Mouse (Mus musculus): Measurements from ENCODE around the gene Tepsin. TPM values are rescaled to one million over a fixed set of nuclear protein-coding genes. Genes with fewer than 3 reads are reported as not detected.
A peak's percentile ranks its signal among the peaks of the same experiment; 100 is the strongest.

Gene Tepsin
- polyA plus RNA-seq, 1 experiment from 2014 or later = 17.8 TPM

GRCm38 (mm10) chr11:120053846-120054245 is 44.7 kb downstream of the Tepsin start:
- WGBS = 89% methylated on average over 4 of the region's 4 CpGs
- Histone ChIP-seq H3K4me3 (no peak overlapping the region), H3K4me2 (no peak overlapping the region), H3K27ac (no peak overlapping the region), H3K4me1 (peaks cover 8% of the 10 kb centered on the region), H3K9me3 (no peaks in the 10 kb centered on the region), H3K36me3 (no peaks in the 10 kb centered on the region), H3K9ac (no peak overlapping the region), H3K27me3 (peaks cover 8% of the 10 kb centered on the region; the same call in 1 of the 2 replicates)
- no peak for ATAC-seq (ENCODE audit: insufficient number of reproducible peaks, low FRiP score, low TSS enrichment, low read depth)

DNA sequence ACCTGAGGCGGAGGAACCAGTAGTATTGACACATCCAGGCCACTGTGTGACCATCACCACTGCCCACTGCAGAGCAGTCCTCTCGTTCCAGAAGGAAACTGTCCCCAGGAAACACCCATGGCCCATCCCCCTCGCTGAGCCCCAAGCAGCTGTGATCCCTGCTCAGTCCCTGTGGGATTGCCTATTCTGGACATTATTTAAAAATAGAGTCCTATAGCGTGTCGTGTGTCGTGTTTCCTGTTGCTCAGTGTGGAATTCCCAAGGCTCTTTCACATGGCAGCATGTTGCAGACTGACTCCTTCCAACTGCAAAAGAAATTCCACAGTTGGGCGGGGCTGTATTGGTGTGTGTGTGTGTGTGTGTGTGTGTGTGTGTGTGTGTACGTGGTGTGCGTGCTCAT is 46.3 kb downstream of the Tepsin start:
- ATAC-seq (ENCODE audit: insufficient number of reproducible peaks, low FRiP score, low TSS enrichment, low read depth) = peak; percentile 59; the same call in 1 of the 2 replicates
- no peaks in the 10 kb centered on the region for H3K9me3 ChIP-seq
- H3K4me1 ChIP-seq = peaks cover 21% of the 10 kb centered on the region
- H3K9ac ChIP-seq = no peak overlapping the region
- H3K27ac ChIP-seq = no peak overlapping the region
- WGBS = 58% methylated on average over 9 of the region's 9 CpGs
- H3K27me3 ChIP-seq = peaks cover 24% of the 10 kb centered on the region
- H3K36me3 ChIP-seq = no peaks in the 10 kb centered on the region
- no peak overlapping the region for H3K4me3 ChIP-seq
- H3K4me2 ChIP-seq = no peak overlapping the region

- Histone ChIP-seq H3K9ac (no peak overlapping the region), H3K4me2 (no peak overlapping the region), H3K9me3 (no peaks in the 10 kb centered on the region), H3K4me3 (no peak overlapping the region), H3K27ac (no peak overlapping the region), H3K4me1 (peaks cover 30% of the 10 kb centered on the region), H3K36me3 (no peaks in the 10 kb centered on the region), H3K27me3 (peaks cover 31% of the 10 kb centered on the region)
- no peak for ATAC-seq (ENCODE audit: insufficient number of reproducible peaks, low FRiP score, low TSS enrichment, low read depth)
- WGBS = 47% methylated on average over 14 of the region's 14 CpGs
These were observed 47.3 kb downstream of the Tepsin start for GRCm38 (mm10) chr11:120051124-120051811.

- Histone ChIP-seq H3K9me3 (no peaks in the 10 kb centered on the region), H3K27ac (no peak overlapping the region), H3K9ac (no peak overlapping the region), H3K27me3 (peaks cover 33% of the 10 kb centered on the region), H3K36me3 (no peaks in the 10 kb centered on the region), H3K4me3 (no peak overlapping the region), H3K4me2 (no peak overlapping the region), H3K4me1 (peaks cover 41% of the 10 kb centered on the region)
- no peak for ATAC-seq (ENCODE audit: insufficient number of reproducible peaks, low FRiP score, low TSS enrichment, low read depth)
- WGBS = 86% methylated on average over 8 of the region's 8 CpGs
These were observed 49.5 kb downstream of the Tepsin start for GRCm38 (mm10) chr11:120049067-120049466.

GRCm38 (mm10) chr11:120048252-120048556 is 50.3 kb downstream of the Tepsin start:
- 5% methylated on average over 23 of the region's 23 CpGs for WGBS

DNA sequence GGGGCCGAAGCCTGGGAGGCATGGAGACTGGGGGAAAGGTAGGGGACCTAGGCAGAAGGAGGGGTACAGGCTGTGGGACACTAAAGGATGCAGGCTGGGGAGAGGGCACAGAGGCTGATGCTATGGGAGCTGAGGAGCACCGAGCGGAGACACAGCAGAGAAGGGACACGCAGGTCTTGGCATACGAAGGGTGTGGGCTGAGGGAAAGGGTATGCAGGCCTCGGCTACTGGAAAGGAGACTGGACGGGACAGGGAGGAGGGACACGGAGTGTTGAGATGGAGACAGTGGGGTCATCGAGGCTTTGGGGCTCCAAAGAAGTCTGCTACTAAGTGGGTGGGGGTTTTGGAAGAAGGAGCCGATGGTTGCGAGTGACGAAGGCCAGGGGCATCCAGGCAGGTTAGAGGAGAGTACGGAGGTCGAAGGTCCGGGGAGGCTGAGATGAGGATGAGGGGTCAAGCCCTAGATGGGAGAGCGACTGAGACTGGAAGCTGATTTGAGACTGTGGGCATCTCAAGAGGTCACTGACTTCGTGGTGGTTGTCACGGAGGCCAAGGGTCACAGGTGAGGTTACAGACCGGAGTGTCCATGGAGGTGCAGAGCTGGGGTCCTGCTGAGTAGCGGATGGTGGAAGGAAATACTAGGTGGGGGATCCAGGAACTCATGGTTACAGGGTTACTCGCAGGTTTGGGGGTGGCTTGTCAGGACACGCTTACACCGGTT is 50.8 kb downstream of the Tepsin start:
- H3K9me3 ChIP-seq = no peaks in the 10 kb centered on the region
- H3K27me3 ChIP-seq = peaks cover 33% of the 10 kb centered on the region
- peaks cover 41% of the 10 kb centered on the region for H3K4me1 ChIP-seq
- ATAC-seq (ENCODE audit: insufficient number of reproducible peaks, low FRiP score, low TSS enrichment, low read depth) = no peak
- no peak overlapping the region for H3K27ac ChIP-seq
- peak overlapping the region; percentile 62 for H3K4me3 ChIP-seq
- H3K4me2 ChIP-seq = peak overlapping the region; percentile 96
- 17% methylated on average over 23 of the region's 23 CpGs for WGBS
- H3K36me3 ChIP-seq = no peaks in the 10 kb centered on the region
- peak overlapping the region; percentile 58; the same call in 1 of the 2 replicates for H3K9ac ChIP-seq

More at GRCm38 (mm10) chr11:120048252-120048556, 50.3 kb downstream of the Tepsin start:
- Histone ChIP-seq H3K4me3 (peak overlapping the region; percentile 62), H3K4me1 (peaks cover 41% of the 10 kb centered on the region), H3K9ac (no peak overlapping the region), H3K27ac (no peak overlapping the region), H3K9me3 (no peaks in the 10 kb centered on the region), H3K36me3 (no peaks in the 10 kb centered on the region), H3K27me3 (peaks cover 33% of the 10 kb centered on the region), H3K4me2 (peak overlapping the region; percentile 96)
- no peak for ATAC-seq (ENCODE audit: insufficient number of reproducible peaks, low FRiP score, low TSS enrichment, low read depth)

- no peak within 1 kb of the TSS for H3K27ac ChIP-seq
- no peak for ATAC-seq (ENCODE audit: insufficient number of reproducible peaks, low FRiP score, low TSS enrichment, low read depth)
- H3K9me3 ChIP-seq = no peaks in the 10 kb centered on the region
- peaks cover 44% of the 10 kb centered on the region for H3K4me1 ChIP-seq
- WGBS = under 1% methylated on average over 63 of the region's 63 CpGs
- peak within 1 kb of the TSS; percentile 58 for H3K9ac ChIP-seq
- no peaks in the 10 kb centered on the region for H3K36me3 ChIP-seq
- H3K4me2 ChIP-seq = peak within 1 kb of the TSS; percentile 96
- H3K27me3 ChIP-seq = peaks cover 33% of the 10 kb centered on the region
- H3K4me3 ChIP-seq = peak within 1 kb of the TSS; percentile 62
These were observed 51.9 kb downstream of the Tepsin start, which contains the start of gene Aatk for GRCm38 (mm10) chr11:120046553-120047191. Gene Aatk (minus strand): TSS chr11:120047167.

DNA sequence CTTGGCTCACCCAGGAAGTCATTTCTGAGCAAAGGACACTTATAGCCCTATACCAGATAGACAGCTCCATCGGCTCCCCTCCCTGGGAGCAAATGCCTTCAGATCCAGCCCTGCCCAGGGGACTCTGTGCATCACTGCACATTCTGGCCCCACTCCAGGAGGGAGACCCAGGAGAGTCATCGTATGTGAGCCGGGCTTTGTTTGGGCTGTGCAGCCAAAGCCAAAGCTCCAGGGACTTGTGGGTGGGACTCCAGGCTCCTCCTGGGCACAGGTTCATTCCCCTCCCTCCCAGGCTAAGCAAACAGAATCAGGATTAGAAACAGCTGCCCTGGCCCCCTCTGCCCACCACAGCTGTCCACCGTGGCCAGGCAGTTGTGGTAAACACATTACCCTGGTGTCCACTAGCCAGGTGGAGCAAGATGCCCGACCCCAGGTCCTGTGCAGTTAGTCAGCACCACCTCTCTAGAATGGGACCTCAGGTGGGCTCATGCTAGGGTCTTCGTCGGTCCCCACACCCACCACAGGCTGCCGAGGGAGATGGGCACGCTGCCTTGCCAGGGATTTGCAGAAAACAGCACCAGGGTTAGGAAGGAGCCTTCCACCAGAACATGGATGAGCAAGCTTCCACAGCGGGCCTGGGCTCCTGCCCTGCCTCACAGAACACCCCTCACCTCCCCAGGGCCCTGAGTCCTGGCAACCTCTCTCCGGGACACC is 52.5 kb downstream of the Tepsin start:
- ATAC-seq (ENCODE audit: insufficient number of reproducible peaks, low FRiP score, low TSS enrichment, low read depth) = no peak
- Histone ChIP-seq H3K27ac (no peak overlapping the region), H3K4me2 (peak overlapping the region; percentile 96), H3K27me3 (peaks cover 33% of the 10 kb centered on the region), H3K36me3 (no peaks in the 10 kb centered on the region), H3K4me3 (peak overlapping the region; percentile 62), H3K4me1 (peaks cover 40% of the 10 kb centered on the region), H3K9ac (peak overlapping the region; percentile 58; the same call in 1 of the 2 replicates), H3K9me3 (no peaks in the 10 kb centered on the region)
- WGBS = 39% methylated on average over 11 of the region's 11 CpGs

GRCm38 (mm10) chr11:120045341-120045740 is 53.2 kb downstream of the Tepsin start:
- Histone ChIP-seq H3K27me3 (peaks cover 33% of the 10 kb centered on the region), H3K9ac (no peak overlapping the region), H3K4me1 (peaks cover 39% of the 10 kb centered on the region), H3K4me3 (no peak overlapping the region), H3K36me3 (no peaks in the 10 kb centered on the region), H3K4me2 (no peak overlapping the region), H3K9me3 (no peaks in the 10 kb centered on the region), H3K27ac (no peak overlapping the region)
- no peak for ATAC-seq (ENCODE audit: insufficient number of reproducible peaks, low FRiP score, low TSS enrichment, low read depth)
- WGBS = 54% methylated on average over 4 of the region's 4 CpGs

DNA sequence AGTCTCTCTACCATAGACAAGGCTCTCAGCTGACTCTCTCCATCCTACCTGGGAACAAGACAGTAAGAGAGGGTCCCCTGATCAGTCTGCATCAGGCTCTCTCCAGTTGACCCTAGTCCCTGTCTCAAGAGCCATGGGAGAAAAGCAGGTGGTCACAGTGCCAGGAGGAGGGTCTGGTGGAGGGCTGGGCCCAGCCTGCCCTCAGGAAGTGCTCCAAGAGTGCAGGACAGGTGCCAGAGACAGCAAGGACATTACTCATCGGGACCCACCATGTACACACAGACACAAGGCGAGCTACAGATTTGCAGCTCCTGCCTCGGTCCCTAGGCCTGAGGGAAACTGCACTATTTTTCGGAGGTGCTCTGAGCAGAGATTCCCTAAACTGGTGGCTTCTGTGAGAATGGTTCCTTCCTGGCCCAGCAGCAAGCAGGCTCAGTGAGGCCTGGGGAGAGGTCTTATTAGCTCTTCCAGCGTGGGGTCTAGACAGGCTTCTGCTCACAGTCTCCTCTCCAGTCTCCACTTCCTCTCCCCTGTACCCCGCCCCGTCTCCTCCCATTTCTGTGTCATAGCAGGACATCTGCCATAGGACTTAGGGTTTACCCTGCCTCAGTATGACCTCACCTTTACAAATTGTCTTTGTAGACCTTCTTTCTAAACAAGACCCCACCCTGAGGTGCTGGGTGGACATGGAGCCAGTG is 56.2 kb downstream of the Tepsin start:
- Histone ChIP-seq H3K36me3 (no peaks in the 10 kb centered on the region), H3K4me1 (peaks cover 32% of the 10 kb centered on the region), H3K4me2 (no peak overlapping the region), H3K4me3 (no peak overlapping the region), H3K27me3 (peaks cover 9% of the 10 kb centered on the region; the same call in 1 of the 2 replicates), H3K27ac (peak overlapping the region; percentile 54; the same call in 1 of the 2 replicates), H3K9ac (no peak overlapping the region), H3K9me3 (no peaks in the 10 kb centered on the region)
- 67% methylated on average over 7 of the region's 7 CpGs for WGBS
- no peak for ATAC-seq (ENCODE audit: insufficient number of reproducible peaks, low FRiP score, low TSS enrichment, low read depth)

Data from limb, embryonic 15.5 days (tissue).